Mouse (Mus musculus) midbrain, postnatal 0 days (tissue): ENCODE data around the gene Etnk1. TPM values are rescaled to one million over a fixed set of nuclear protein-coding genes. Genes with fewer than 3 reads are reported as not detected.
"Not testable (repeated sequence)": the region's sequence is repeated elsewhere in the genome, so short reads cannot be mapped to it uniquely, and the experiment has no call there.

Experiments used
- ATAC-seq: fragments of 200-750 bp; cut with Nextera tagmentation; 2 replicates; pipeline ENCODE4 v1.8.0; 2017; ENCODE audit warnings: moderate number of reproducible peaks, mild to moderate bottlenecking, moderate TSS enrichment, moderate library complexity; ENCODE audit not compliant: low FRiP score
- DNase-seq: peaks from one replicate; pipeline ENCODE4 v3.0.0-alpha.2; 2015; ENCODE audit warnings: low spot score
- H3K27ac ChIP-seq: fragments of 300-500 bp; sonication (generic); 2 replicates; pipeline ENCODE4 v1.5.1; 2014; ENCODE audit warnings: low read depth, mild to moderate bottlenecking, low read length, mixed read lengths
- H3K27me3 ChIP-seq: fragments of 300-500 bp; sonication (generic); 2 replicates; pipeline ENCODE4 v1.6.1; 2014; ENCODE audit warnings: low read length, control low read depth, mixed read lengths; ENCODE audit not compliant: insufficient read depth
- H3K36me3 ChIP-seq: fragments of 300-500 bp; sonication (generic); 2 replicates; pipeline ENCODE4 v1.6.1; 2014; ENCODE audit warnings: low read length, control low read depth, mixed read lengths; ENCODE audit not compliant: insufficient read depth
- H3K4me1 ChIP-seq: fragments of 300-500 bp; sonication (generic); 2 replicates; pipeline ENCODE4 v1.6.1; 2014; ENCODE audit warnings: mild to moderate bottlenecking, control low read depth, antibody characterized with exemption, low read length, mixed read lengths; ENCODE audit not compliant: insufficient read depth
- H3K4me2 ChIP-seq: fragments of 300-500 bp; sonication (generic); 2 replicates; pipeline ENCODE4 v1.6.1; 2014; ENCODE audit warnings: low read depth, mild to moderate bottlenecking, low read length, mixed read lengths; ENCODE audit not compliant: poor library complexity, severe bottlenecking
- H3K4me3 ChIP-seq: fragments of 300-500 bp; sonication (generic); 2 replicates; pipeline ENCODE4 v1.5.1; 2014; ENCODE audit warnings: low read depth, mild to moderate bottlenecking, low read length, moderate library complexity
- H3K9ac ChIP-seq: fragments of 300-500 bp; sonication (generic); replicated peaks from 2 replicates; pipeline ENCODE4 v1.6.1; 2014; ENCODE audit warnings: mild to moderate bottlenecking, low read length, moderate library complexity, mixed read lengths; ENCODE audit not compliant: poor library complexity, severe bottlenecking
- H3K9me3 ChIP-seq: fragments of 300-500 bp; sonication (generic); 2 replicates; pipeline ENCODE4 v1.6.1; 2016; ENCODE audit warnings: low read length, control low read depth
- CTCF ChIP-seq: IDR thresholded peaks from 2 replicates; pipeline ENCODE4 v1.5.1; 2016; ENCODE audit warnings: antibody characterized with exemption, mild to moderate bottlenecking
- WGBS: fragments of 180-500 bp; shearing (Covaris S2); extraction: QIAGEN DNeasy Blood & Tissue Kit; methylation state at CpG from one replicate; pipeline ENCODE4 v1.1.7; 2014; 5-methylcytosine and 5-hydroxymethylcytosine counted together
- polyA plus RNA-seq: library from polyadenylated mRNA; unstranded; fragments of >200 nt; fragmentation: Nextera tagmentation; extraction: Ambion mirVana; gene quantifications from 2 replicates; pipeline ENCODE4 v1.2.1, GENCODE M21; 2015
- total RNA-seq: library from RNA; depleted of rRNA; stranded (reverse); fragments of >200 nt; gene quantifications from 2 replicates; pipeline ENCODE4 v1.2.3, GENCODE M21; 2014

Gene Etnk1
- total and polyA plus RNA-seq, 2 experiments from 2014 or later, result 40.3 to 130 TPM

DNA sequence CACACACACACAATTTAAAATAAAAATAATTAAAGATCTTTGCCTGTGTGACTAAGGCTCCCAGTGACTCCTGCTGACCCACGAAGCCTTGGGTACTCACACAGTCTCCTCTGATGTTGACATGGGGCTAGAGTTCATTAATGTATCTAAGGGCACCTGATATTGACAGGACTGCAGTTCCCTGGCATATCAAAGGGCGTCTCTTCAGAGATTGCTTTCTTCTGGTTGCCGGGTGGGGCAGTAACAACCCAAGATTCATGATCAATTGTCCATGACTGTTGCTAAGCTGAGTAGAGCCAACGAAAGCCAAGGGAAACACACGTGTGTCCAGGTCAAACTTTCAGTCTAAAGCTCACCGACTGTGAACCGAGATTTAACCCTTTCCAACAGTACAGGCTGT lies 22.0 kb upstream of the Etnk1 start:
- H3K9ac ChIP-seq, result no peak overlapping the region
- ATAC-seq (no peak), DNase-seq (no peak)
- H3K36me3 ChIP-seq, result no peaks in the 10 kb centered on the region
- H3K4me3 ChIP-seq, result no peak overlapping the region
- 57% methylated on average over 7 of the region's 7 CpGs for WGBS
- H3K4me1 ChIP-seq, result no peaks in the 10 kb centered on the region
- H3K9me3 ChIP-seq, result no peaks in the 10 kb centered on the region
- no peak for TF ChIP-seq CTCF
- no peak overlapping the region for H3K27ac ChIP-seq
- H3K27me3 ChIP-seq, result no peaks in the 10 kb centered on the region
- H3K4me2 ChIP-seq, result no peak overlapping the region

DNA sequence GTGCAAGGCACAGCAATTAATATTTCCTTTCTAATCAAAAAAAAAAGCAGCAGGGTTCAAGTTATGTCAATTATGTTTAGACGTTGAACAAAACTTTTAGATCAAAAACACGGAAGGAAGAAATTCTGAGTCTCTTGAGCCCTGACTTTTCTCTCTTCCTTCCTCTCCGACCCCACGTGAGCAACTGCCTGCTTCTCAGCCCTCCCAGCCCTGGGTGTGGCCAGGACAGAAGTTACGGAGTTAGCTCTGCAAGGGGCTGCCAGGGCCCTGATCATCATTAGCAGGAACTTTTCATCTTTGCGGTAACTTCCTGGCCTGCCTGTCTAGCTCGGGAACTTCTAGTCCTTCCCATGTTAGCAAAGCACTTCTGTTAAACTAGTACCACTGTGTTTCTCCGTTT lies 20.3 kb upstream of the Etnk1 start:
- H3K9me3 ChIP-seq, result no peaks in the 10 kb centered on the region
- ATAC-seq (no peak), DNase-seq (no peak)
- H3K27me3 ChIP-seq, result no peaks in the 10 kb centered on the region
- H3K27ac ChIP-seq, result no peak overlapping the region
- no peak overlapping the region for H3K4me2 ChIP-seq
- WGBS, result 68% methylated on average over 8 of the region's 8 CpGs
- no peak for TF ChIP-seq CTCF
- H3K4me3 ChIP-seq, result no peak overlapping the region
- no peak overlapping the region for H3K9ac ChIP-seq
- H3K4me1 ChIP-seq, result no peaks in the 10 kb centered on the region
- H3K36me3 ChIP-seq, result no peaks in the 10 kb centered on the region

DNA sequence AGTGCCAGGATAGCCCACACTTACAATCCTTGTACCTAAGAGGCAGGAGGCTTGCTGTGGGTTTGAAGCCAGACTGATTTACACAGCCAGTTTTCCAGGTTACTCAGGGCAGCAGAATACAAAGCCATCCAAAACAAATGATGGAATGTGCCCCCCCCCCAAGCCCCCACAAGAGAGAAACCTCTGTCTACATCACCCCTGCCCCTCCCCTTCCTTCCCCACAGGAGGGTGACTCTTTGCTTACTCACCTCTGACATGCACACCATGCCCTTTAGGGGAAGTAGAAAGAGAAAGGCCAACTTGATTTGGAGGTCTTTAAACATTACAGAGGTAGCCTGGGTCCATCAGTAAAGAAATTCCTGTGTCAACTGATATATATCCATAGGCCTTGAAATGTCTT lies 18.2 kb upstream of the Etnk1 start:
- H3K27ac ChIP-seq, result no peak overlapping the region
- ATAC-seq (no peak), DNase-seq (no peak)
- no peaks in the 10 kb centered on the region for H3K36me3 ChIP-seq
- H3K9ac ChIP-seq, result no peak overlapping the region
- no peak overlapping the region for H3K4me3 ChIP-seq
- H3K4me2 ChIP-seq, result no peak overlapping the region
- H3K27me3 ChIP-seq, result no peaks in the 10 kb centered on the region
- no peak for TF ChIP-seq CTCF
- no peaks in the 10 kb centered on the region for H3K9me3 ChIP-seq
- no peaks in the 10 kb centered on the region for H3K4me1 ChIP-seq

DNA sequence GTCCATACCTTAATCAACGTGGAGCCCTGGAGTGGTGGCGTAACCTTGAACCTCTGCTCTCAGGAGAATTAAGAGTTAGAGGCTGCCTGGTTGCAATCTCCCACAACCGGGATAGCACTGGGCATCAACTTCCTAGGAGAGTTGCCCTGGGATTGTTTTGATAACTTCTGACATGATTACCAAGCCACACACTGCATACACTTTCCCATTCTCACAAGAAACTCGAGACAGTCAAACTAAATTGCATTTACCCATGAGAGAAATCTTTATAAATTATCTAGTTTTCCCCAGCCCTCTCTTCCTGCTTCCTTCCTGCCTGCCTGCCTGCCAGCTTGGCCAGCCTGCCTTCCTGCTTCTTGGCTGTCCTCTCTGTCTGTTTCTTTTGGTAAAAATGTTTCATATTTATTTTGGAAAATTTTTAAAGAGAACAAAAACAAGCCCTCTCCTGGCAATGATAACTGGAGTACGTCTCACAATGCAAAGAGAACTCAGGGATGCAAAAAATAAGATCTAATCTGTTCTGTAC lies 17.2 kb upstream of the Etnk1 start:
- no peaks in the 10 kb centered on the region for H3K27me3 ChIP-seq
- H3K4me3 ChIP-seq, result no peak overlapping the region
- no peak overlapping the region for H3K9ac ChIP-seq
- WGBS, result 65% methylated on average over 5 of the region's 5 CpGs
- no peak overlapping the region for H3K4me2 ChIP-seq
- H3K4me1 ChIP-seq, result no peaks in the 10 kb centered on the region
- H3K36me3 ChIP-seq, result no peaks in the 10 kb centered on the region
- DNase-seq, result no peak
- H3K9me3 ChIP-seq, result no peaks in the 10 kb centered on the region
- TF ChIP-seq CTCF, result no peak
- no peak overlapping the region for H3K27ac ChIP-seq
- ATAC-seq, result no peak

DNA sequence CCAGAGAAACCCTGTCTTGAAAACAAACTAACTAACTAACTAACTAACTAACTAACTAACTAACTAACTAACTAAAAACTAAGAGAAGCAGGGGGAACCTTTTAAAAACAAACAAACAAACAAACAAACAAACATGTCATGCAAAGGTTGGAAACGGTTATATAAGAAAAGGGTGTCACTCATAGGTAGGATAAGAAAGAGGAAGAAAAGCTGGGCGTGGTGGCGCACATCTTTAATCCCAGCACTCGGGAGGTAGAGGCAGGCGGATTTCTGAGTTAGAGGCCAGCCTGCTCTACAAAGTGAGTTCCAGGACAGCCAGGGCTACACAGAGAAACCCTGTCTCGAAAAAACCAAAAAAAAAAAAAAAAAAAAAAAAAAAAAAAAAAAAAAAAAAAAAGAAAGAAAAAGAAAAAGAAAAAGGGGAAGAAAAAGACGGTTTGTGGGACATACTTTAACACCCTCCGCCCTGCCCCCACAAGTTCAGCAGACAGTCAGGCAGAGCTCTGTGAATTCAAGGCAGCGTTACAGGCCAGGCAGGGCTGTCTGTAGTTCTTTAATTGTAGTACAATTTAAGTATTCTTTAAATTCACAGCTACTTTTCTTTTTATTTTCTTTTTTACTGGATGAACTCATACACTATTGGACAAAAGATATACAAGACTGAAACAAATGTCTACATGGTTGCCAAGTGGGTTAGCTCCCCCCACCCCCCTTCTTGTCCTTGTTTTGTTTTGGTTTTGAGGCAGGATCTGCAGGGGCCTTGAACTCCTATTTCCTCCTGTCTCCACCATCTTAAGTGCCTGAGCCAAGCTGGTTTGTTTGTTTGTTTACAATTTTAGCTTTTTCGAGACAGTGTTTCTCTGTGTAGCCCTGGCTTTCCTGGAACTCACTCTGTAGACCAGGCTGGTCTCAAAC lies 15.7 kb upstream of the Etnk1 start:
- H3K9ac ChIP-seq, DNase-seq, ATAC-seq, H3K9me3 ChIP-seq, H3K36me3 ChIP-seq, H3K4me1 ChIP-seq, H3K4me2 ChIP-seq, H3K4me3 ChIP-seq, H3K27ac ChIP-seq, H3K27me3 ChIP-seq: not testable (repeated sequence)
- WGBS, result 86% methylated on average over 10 of the region's 10 CpGs

DNA sequence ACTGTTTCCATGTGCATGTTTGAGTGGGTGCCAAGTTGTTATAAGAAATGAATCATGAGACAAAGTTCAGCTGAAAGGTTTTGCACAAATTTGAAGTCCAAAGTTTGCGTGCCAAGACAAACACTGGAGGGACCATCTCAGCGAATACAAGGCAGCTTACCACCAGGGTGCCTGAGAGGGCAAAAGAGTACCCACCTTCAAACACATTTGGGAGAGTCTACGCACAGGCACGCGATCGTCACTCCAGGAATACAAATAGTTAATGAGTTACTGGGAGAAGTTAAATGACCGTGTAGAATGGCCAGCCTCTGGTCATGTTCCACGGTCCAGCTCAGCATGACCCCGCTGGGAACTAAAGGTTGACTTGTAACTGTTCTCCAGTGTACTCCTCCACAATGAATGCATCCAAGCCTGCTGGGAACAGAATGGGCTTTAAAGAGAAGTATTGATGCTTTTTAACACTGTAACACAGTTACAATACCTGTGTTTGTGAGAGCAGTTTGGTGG lies 14.6 kb upstream of the Etnk1 start:
- WGBS, result 38% methylated on average over 9 of the region's 9 CpGs
- H3K9me3 ChIP-seq, result no peaks in the 10 kb centered on the region
- ATAC-seq, result no peak
- H3K4me3 ChIP-seq, result no peak overlapping the region
- TF ChIP-seq CTCF, result no peak
- no peaks in the 10 kb centered on the region for H3K4me1 ChIP-seq
- H3K9ac ChIP-seq, result no peak overlapping the region
- no peak overlapping the region for H3K27ac ChIP-seq
- no peaks in the 10 kb centered on the region for H3K27me3 ChIP-seq
- peak; percentile 41 for DNase-seq
- H3K36me3 ChIP-seq, result no peaks in the 10 kb centered on the region
- H3K4me2 ChIP-seq, result no peak overlapping the region
